Mouse (Mus musculus): ENCODE measurements around the gene Clec2g. TPM values are rescaled to one million over a fixed set of nuclear protein-coding genes. Genes with fewer than 3 reads are reported as not detected.
"Not testable (repeated sequence)": the region's sequence is repeated elsewhere in the genome, so short reads cannot be mapped to it uniquely, and the experiment has no call there.

Gene Clec2g
- not detected in 2 replicates for total RNA-seq (2012; rRNA removed)
- polyA plus RNA-seq (2012; ENCODE audit: insufficient read depth in 1 of 2, insufficient read length in 2 of 2, low read depth in 1 of 2, low replicate concordance in 2 of 2, missing spikeins in 1 of 2) = under 1 TPM in 1 of 2 experiments, not detected in 1; 0.04 TPM

DNA sequence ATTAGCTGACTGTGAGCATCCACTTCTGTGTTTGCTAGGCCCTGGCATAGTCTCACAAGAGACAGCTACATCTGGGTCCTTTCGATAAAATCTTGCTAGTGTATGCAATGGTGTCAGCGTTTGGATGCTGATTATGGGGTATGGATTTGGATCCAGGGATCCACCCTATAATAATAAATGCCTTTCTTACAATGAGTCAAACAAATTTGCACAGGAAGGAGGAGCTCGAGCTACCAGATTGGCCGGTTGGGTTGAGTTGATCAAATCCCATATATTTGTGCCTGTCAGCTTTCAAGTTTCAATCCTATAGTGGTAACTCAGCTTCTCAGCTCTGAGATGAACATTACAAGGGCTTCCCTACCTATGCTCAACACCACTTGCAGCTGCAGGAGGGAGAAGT, at the start of gene Clec2g:
Clec2g (plus strand) TSS at position 301 of the 400 bp plus-strand sequence.
- not testable (repeated sequence) for H3K36me3 ChIP-seq (ENCODE audit: control insufficient read depth in 1 of 2, insufficient read depth in 2 of 2, low read length in 2 of 2); H3K27me3 ChIP-seq (ENCODE audit: control insufficient read depth in 1 of 2, insufficient read depth in 2 of 2, low read length in 2 of 2); H3K4me3 ChIP-seq (ENCODE audit: control insufficient read depth in 1 of 2, insufficient read depth in 1 of 2, low read depth in 2 of 2, low read length in 2 of 2); H3K79me2 ChIP-seq (ENCODE audit: control insufficient read depth, insufficient read depth, low read length, poor library complexity); H3K4me1 ChIP-seq (ENCODE audit: control insufficient read depth in 1 of 2, insufficient read depth in 2 of 2, low read length in 2 of 2); DNase-seq (ENCODE audit: low read depth, low spot score); H3K27ac ChIP-seq (ENCODE audit: control insufficient read depth, low read depth, low read length); H3K9ac ChIP-seq (ENCODE audit: control insufficient read depth, low read depth, low read length, poor library complexity, severe bottlenecking); H3K9me3 ChIP-seq (replicated peaks; ENCODE audit: insufficient read depth, low read length)

DNA sequence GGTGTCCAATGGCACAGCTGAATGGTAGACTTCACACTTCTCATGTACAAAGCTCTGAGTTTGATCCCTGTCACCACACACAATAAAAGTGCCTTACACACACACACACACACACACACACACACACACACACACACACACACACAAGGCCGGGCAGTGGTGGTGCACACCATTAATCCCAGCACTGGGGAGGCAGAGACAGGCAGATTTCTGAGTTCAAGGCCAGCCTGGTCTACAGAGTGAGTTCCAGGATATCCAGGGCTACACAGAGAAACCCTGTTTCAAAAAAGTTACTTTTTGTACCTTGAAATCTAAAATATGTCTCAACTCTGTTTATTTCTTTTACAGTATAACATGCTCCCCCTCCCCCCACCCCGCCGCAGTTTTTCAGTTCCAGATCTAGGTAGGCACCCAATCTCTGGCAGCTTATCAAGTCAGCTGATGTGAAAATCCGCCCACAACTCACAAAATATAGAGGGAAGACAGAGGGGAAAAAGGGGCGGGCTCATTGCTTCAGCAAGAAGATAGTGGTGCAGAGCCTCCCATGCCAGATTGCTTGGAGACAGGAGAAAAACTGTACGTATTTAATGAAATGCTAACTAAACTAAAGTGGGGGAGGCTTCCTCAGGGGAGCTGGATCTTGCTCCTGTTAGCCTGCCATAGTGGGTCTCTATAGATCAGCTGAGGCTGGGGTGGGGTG, 46.9 kb upstream of the Clec2g start, which contains the start of gene Clec2i:
Clec2i (plus strand) TSS at position 498 of the 700 bp plus-strand sequence.
- DNase-seq (ENCODE audit: low read depth, low spot score) = peak; percentile 5
- H3K9me3 ChIP-seq (replicated peaks; ENCODE audit: insufficient read depth, low read length); H3K27me3 ChIP-seq (ENCODE audit: control insufficient read depth in 1 of 2, insufficient read depth in 2 of 2, low read length in 2 of 2); H3K79me2 ChIP-seq (ENCODE audit: control insufficient read depth, insufficient read depth, low read length, poor library complexity); H3K27ac ChIP-seq (ENCODE audit: control insufficient read depth, low read depth, low read length); H3K36me3 ChIP-seq (ENCODE audit: control insufficient read depth in 1 of 2, insufficient read depth in 2 of 2, low read length in 2 of 2); H3K4me3 ChIP-seq (ENCODE audit: control insufficient read depth in 1 of 2, insufficient read depth in 1 of 2, low read depth in 2 of 2, low read length in 2 of 2); H3K9ac ChIP-seq (ENCODE audit: control insufficient read depth, low read depth, low read length, poor library complexity, severe bottlenecking); H3K4me1 ChIP-seq (ENCODE audit: control insufficient read depth in 1 of 2, insufficient read depth in 2 of 2, low read length in 2 of 2): not testable (repeated sequence)

DNA sequence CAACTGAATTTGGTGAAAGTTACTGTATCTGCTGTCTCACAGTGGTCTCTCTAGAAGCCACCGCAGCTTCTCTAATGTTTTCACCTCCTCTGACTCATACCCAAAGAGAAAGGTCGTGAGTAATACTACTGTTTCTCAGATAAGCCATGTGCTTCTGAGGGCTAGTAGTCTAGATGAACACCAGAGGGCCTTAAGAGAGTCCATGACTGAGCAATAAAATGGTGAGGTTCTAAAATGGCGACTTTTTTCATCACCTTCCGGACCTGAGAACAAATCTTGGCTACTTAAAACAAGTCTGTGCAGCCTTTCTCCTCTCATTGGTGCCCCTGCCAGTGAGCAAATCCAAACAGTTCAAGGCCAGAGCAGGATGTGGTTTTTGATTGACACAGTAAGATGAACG, 45.3 kb upstream of the Clec2g start:
- Histone ChIP-seq H3K9ac (ENCODE audit: control insufficient read depth, low read depth, low read length, poor library complexity, severe bottlenecking) (no peak overlapping the region), H3K27me3 (ENCODE audit: control insufficient read depth in 1 of 2, insufficient read depth in 2 of 2, low read length in 2 of 2) (no peaks in the 10 kb centered on the region), H3K9me3 (replicated peaks; ENCODE audit: insufficient read depth, low read length) (no peaks in the 10 kb centered on the region), H3K36me3 (ENCODE audit: control insufficient read depth in 1 of 2, insufficient read depth in 2 of 2, low read length in 2 of 2) (no peaks in the 10 kb centered on the region), H3K4me3 (ENCODE audit: control insufficient read depth in 1 of 2, insufficient read depth in 1 of 2, low read depth in 2 of 2, low read length in 2 of 2) (no peak overlapping the region), H3K27ac (ENCODE audit: control insufficient read depth, low read depth, low read length) (no peak overlapping the region; the same call in 1 of the 2 replicates), H3K4me1 (ENCODE audit: control insufficient read depth in 1 of 2, insufficient read depth in 2 of 2, low read length in 2 of 2) (no peaks in the 10 kb centered on the region), H3K79me2 (ENCODE audit: control insufficient read depth, insufficient read depth, low read length, poor library complexity) (no peaks in the 10 kb centered on the region)
- TF ChIP-seq POLR2AphosphoS5 (IDR thresholded peaks at IDR 0.05; ENCODE audit: borderline replicate concordance, low read depth, low read length) (no peak), MXI1 (IDR thresholded peaks at IDR 0.05; ENCODE audit: low read depth, low read length) (no peak), CTCF (IDR thresholded peaks at IDR 0.05 in 2 of 3, conservative IDR thresholded peaks at IDR 0.05 in 1 of 3; ENCODE audit: control insufficient read depth in 1 of 3, insufficient read depth in 1 of 3, low read depth in 2 of 3, low read length in 3 of 3, poor library complexity in 1 of 3, severe bottlenecking in 1 of 3) (peak in 1 of 3 experiments; percentile 20; a peak in 1 of 6 replicates), MYC (IDR thresholded peaks at IDR 0.05; ENCODE audit: low read depth, low read length) (0 out of 2 replicates have a peak, but pooled peaks have one; percentile 34), MAFK (IDR thresholded peaks at IDR 0.05; ENCODE audit: borderline replicate concordance, low read depth, low read length) (no peak), NELFE (IDR thresholded peaks at IDR 0.05; ENCODE audit: low read depth, low read length) (no peak), GABPA (IDR thresholded peaks at IDR 0.05; ENCODE audit: low read depth, low read length) (no peak), RAD21 (IDR thresholded peaks at IDR 0.05; ENCODE audit: low read depth, low read length) (no peak), MAX (IDR thresholded peaks at IDR 0.05; ENCODE audit: low read length) (peak; percentile 47; the same call in 1 of the 2 replicates), CHD1 (IDR thresholded peaks at IDR 0.05; ENCODE audit: low read depth, low read length) (no peak)
- peak; percentile 54 for DNase-seq (ENCODE audit: low read depth, low spot score)

Data from MEL (cell line).